Mouse (Mus musculus) kidney, adult 10 weeks (tissue): ENCODE results near the gene Bdh2. TPM values are rescaled to one million over a fixed set of nuclear protein-coding genes. Genes with fewer than 3 reads are reported as not detected.

Experiments used
- polyA plus RNA-seq: library from polyadenylated mRNA; stranded (reverse); fragments of 350-450 nt; fragmentation: Illumina TruSeq; extraction: RNeasy Lipid Tissue Mini Kit (QIAGEN cat#74804); gene quantifications from one replicate; pipeline ENCODE4 v1.2.3, GENCODE M21; 2014; ENCODE audit warnings: low read depth, low replicate concordance

Gene Bdh2
- polyA plus RNA-seq, result 145 TPM

GRCm38 (mm10) chr3:135280669-135281415 is at the start of gene Bdh2:
TSS of gene Bdh2 (plus strand) at chr3:135281221.

GRCm38 (mm10) chr3:135307411-135308259 is 26.6 kb downstream of the Bdh2 start, which contains the start of gene Slc9b2:
TSS of gene Slc9b2 (plus strand) at chr3:135307700.

GRCm38 (mm10) chr3:135347739-135348264 is 66.8 kb downstream of the Bdh2 start, which contains the start of gene Slc9b1:
TSS of gene Slc9b1 (plus strand) at chr3:135348029.

Other genes with a start within 250 kb of the Bdh2 start
- gene Cenpe, start 68.7 kb upstream of the Bdh2 start, polyA plus RNA-seq, result 0.69 TPM
- 0.24 TPM for gene Slc9b2, start 26.5 kb downstream of the Bdh2 start, polyA plus RNA-seq
- 0.61 TPM for gene Slc9b1, start 66.8 kb downstream of the Bdh2 start, polyA plus RNA-seq
- gene Cisd2, start 142.7 kb downstream of the Bdh2 start, polyA plus RNA-seq, result 158 TPM
- gene Ube2d3, start 156.9 kb downstream of the Bdh2 start, polyA plus RNA-seq, result 1,331 TPM
- gene Manba, start 204.4 kb downstream of the Bdh2 start, polyA plus RNA-seq, result 61.9 TPM